Mouse (Mus musculus) hindbrain, embryonic 11.5 days (tissue): ENCODE data around the gene Scube1. TPM values are rescaled to one million over a fixed set of nuclear protein-coding genes. Genes with fewer than 3 reads are reported as not detected.

Experiments used
- ATAC-seq: fragments of 200-750 bp; cut with Nextera tagmentation; 2 replicates; pipeline ENCODE4 v1.8.0; 2017; ENCODE audit warnings: mild to moderate bottlenecking, moderate TSS enrichment, moderate library complexity; ENCODE audit not compliant: low FRiP score
- DNase-seq: peaks from one replicate; pipeline ENCODE4 v3.0.0-alpha.2; 2015; ENCODE audit warnings: low spot score
- H3K27ac ChIP-seq: fragments of 300-500 bp; sonication (generic); 2 replicates; pipeline ENCODE4 v1.5.1; 2014; ENCODE audit warnings: mild to moderate bottlenecking, low read depth, low read length
- H3K27me3 ChIP-seq: fragments of 300-500 bp; sonication (generic); 2 replicates; pipeline ENCODE4 v1.6.1; 2014; ENCODE audit warnings: mild to moderate bottlenecking, low read length, moderate library complexity, mixed read lengths; ENCODE audit not compliant: control insufficient read depth, insufficient read depth
- H3K36me3 ChIP-seq: fragments of 300-500 bp; sonication (generic); 2 replicates; pipeline ENCODE4 v1.6.1; 2014; ENCODE audit warnings: mild to moderate bottlenecking, low read length, moderate library complexity, mixed read lengths; ENCODE audit not compliant: control insufficient read depth, insufficient read depth
- H3K4me1 ChIP-seq: fragments of 300-500 bp; sonication (generic); replicated peaks from 2 replicates; pipeline ENCODE4 v1.6.1; 2014; ENCODE audit warnings: low read length, mixed read lengths; ENCODE audit not compliant: control insufficient read depth, insufficient read depth
- H3K4me2 ChIP-seq: fragments of 300-500 bp; sonication (generic); replicated peaks from 2 replicates; pipeline ENCODE4 v1.6.1; 2014; ENCODE audit warnings: mild to moderate bottlenecking, low read depth, low read length
- H3K4me3 ChIP-seq: fragments of 300-500 bp; sonication (generic); 2 replicates; pipeline ENCODE4 v1.5.1; 2014; ENCODE audit warnings: low read depth, low read length
- H3K9ac ChIP-seq: fragments of 300-500 bp; sonication (generic); 2 replicates; pipeline ENCODE4 v1.6.1; 2014; ENCODE audit warnings: low read depth, low read length
- H3K9me3 ChIP-seq: fragments of 300-500 bp; sonication (generic); 2 replicates; pipeline ENCODE4 v1.6.1; 2016; ENCODE audit warnings: low read length; ENCODE audit not compliant: control insufficient read depth
- WGBS: fragments of 180-500 bp; shearing (Covaris S2); extraction: QIAGEN DNeasy Blood & Tissue Kit; methylation state at CpG from one replicate; pipeline ENCODE4 v1.1.7; 2014; 5-methylcytosine and 5-hydroxymethylcytosine counted together
- polyA plus RNA-seq: library from polyadenylated mRNA; unstranded; fragments of >200 nt; fragmentation: Nextera tagmentation; extraction: Ambion mirVana; gene quantifications from 2 replicates; pipeline ENCODE4 v1.2.1, GENCODE M21; 2014

Gene Scube1
- polyA plus RNA-seq, 1 experiment from 2014 or later = 32.8 TPM

DNA sequence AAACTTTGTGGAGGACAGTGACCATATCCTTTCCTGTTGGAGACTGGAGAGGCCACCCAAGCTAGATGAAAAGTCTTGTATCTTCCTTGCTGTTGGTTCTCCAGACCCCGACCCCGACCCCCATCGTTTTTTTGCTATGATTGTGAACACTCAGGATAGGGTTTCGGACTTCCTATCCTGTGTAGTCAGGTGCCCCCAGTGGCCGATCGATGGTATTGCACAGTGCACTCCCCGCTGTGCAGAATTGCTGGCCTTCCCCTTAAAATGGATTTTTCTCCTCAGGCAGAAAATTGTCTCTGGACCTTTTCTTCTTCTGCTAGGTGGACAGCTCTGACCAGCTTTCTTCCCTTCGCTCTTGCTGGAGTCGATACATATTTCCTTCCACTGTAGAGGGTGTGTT is 31.9 kb upstream of the Scube1 start:
- no peak for ATAC-seq

DNA sequence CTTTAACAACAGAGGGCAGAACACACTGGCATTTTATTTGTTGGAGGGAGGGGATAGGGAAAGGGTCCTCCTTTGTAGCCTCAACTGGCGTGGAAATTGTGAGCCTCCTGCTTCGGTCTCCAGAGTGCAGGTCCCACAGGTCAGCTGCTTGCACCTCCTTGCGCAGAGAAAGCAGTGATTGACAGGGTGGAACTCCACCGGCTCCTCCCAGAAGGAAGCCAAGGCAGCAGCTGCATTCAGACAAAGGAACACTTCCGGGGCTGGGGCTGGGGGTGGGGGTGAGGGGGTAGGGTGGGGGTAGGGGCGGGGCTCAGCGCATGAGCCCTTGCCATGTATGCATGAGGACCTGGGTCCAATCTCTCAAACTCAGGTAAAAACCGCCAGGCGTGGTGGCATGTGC is 24.6 kb upstream of the Scube1 start:
- no peaks in the 10 kb centered on the region for H3K9me3 ChIP-seq
- no peaks in the 10 kb centered on the region for H3K27me3 ChIP-seq
- no peak overlapping the region for H3K4me3 ChIP-seq
- 48% methylated on average over 9 of the region's 9 CpGs for WGBS
- no peak overlapping the region for H3K4me2 ChIP-seq
- no peaks in the 10 kb centered on the region for H3K36me3 ChIP-seq
- H3K9ac ChIP-seq = no peak overlapping the region
- DNase-seq (no peak), ATAC-seq (no peak)
- no peaks in the 10 kb centered on the region for H3K4me1 ChIP-seq
- no peak overlapping the region for H3K27ac ChIP-seq

More for the DNA sequence above, 31.9 kb upstream of the Scube1 start:
- H3K4me2 ChIP-seq = no peak overlapping the region
- peak; percentile 77 for DNase-seq
- 25% methylated on average over 9 of the region's 9 CpGs for WGBS
- H3K27me3 ChIP-seq = peaks cover 3% of the 10 kb centered on the region; the same call in 1 of the 2 replicates
- no peaks in the 10 kb centered on the region for H3K9me3 ChIP-seq
- H3K27ac ChIP-seq = no peak overlapping the region
- no peaks in the 10 kb centered on the region for H3K4me1 ChIP-seq
- H3K9ac ChIP-seq = no peak overlapping the region
- no peak overlapping the region for H3K4me3 ChIP-seq
- H3K36me3 ChIP-seq = no peaks in the 10 kb centered on the region

DNA sequence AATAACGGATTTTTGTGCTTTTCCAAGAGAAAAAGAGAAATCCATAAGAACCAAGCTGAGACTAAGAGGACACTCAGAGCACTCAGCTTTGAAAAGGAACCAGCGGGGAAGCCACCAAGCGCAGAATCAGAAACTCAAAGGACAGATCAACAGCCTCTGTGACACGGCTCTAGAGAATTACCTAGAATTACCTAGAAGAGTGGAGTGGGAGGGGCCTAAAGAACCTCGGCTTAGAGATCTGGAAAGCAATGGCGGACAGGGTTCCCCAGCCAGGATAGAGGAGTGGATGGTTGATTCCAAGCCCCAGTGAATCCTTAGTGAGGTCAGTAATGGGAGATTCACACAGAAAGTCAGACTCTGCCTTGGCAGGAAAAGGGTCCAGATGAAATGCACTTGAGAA is 24.2 kb upstream of the Scube1 start:
- H3K4me1 ChIP-seq = no peaks in the 10 kb centered on the region
- H3K27me3 ChIP-seq = no peaks in the 10 kb centered on the region
- 87% methylated on average over 6 of the region's 6 CpGs for WGBS
- no peaks in the 10 kb centered on the region for H3K36me3 ChIP-seq
- no peak for ATAC-seq
- no peaks in the 10 kb centered on the region for H3K9me3 ChIP-seq
- H3K4me3 ChIP-seq = no peak overlapping the region
- DNase-seq = no peak
- no peak overlapping the region for H3K27ac ChIP-seq
- H3K9ac ChIP-seq = no peak overlapping the region
- H3K4me2 ChIP-seq = no peak overlapping the region

DNA sequence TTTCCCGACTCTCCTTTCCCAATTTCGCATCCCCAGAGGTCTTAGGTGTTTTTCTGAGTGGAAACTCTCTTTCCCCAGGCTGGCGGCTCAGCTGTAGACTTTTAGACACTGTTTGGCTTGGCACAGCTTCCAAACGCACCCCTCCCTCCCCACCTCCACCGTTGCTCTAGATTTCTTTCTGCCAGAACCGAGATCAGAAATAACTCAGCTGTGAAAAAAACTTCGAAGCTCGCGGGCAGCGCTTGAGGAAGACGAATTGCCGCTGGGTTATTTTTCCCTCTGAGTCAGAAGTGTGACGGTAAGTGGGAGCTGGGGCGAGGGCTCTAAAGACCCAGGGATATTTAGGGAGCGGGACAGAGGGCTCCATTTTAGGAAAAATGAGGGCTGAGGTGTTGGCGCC is 21.5 kb upstream of the Scube1 start:
- Histone ChIP-seq H3K4me3 (no peak overlapping the region), H3K27ac (no peak overlapping the region), H3K4me1 (no peaks in the 10 kb centered on the region; the same call in 1 of the 2 replicates)

DNA sequence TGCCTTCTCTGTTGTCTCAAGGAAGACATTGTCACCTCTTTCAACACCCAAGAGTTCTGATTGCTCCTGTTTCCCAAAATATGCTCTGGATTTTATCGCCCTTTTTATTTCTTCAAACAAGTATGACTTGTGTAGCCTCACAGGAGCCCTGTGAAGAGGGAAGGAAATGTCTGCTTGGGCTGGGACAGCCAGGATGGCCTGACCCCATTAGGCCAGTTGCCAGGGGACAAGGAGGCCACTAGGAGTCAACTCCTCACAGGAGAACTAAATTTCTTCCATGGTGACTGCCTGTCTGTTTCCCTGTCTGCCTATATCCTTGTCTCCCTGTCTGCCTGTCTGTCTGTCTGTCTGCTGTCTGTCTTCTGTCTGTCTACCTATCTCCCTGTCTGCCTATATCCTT is 17.2 kb upstream of the Scube1 start:
- Histone ChIP-seq H3K27ac (no peak overlapping the region), H3K27me3 (no peaks in the 10 kb centered on the region), H3K4me1 (peaks cover 5% of the 10 kb centered on the region; the same call in 1 of the 2 replicates), H3K9me3 (no peaks in the 10 kb centered on the region), H3K36me3 (no peaks in the 10 kb centered on the region), H3K4me2 (no peak overlapping the region), H3K9ac (no peak overlapping the region), H3K4me3 (no peak overlapping the region)
- no peak for DNase-seq
- no peak for ATAC-seq
- WGBS = 72% methylated on average over 1 of the region's 1 CpGs

More for the DNA sequence above, 21.5 kb upstream of the Scube1 start:
- Histone ChIP-seq H3K27me3 (no peaks in the 10 kb centered on the region), H3K9me3 (no peaks in the 10 kb centered on the region), H3K36me3 (no peaks in the 10 kb centered on the region), H3K4me2 (no peak overlapping the region), H3K9ac (no peak overlapping the region)
- WGBS = 74% methylated on average over 16 of the region's 16 CpGs
- ATAC-seq = no peak
- no peak for DNase-seq

DNA sequence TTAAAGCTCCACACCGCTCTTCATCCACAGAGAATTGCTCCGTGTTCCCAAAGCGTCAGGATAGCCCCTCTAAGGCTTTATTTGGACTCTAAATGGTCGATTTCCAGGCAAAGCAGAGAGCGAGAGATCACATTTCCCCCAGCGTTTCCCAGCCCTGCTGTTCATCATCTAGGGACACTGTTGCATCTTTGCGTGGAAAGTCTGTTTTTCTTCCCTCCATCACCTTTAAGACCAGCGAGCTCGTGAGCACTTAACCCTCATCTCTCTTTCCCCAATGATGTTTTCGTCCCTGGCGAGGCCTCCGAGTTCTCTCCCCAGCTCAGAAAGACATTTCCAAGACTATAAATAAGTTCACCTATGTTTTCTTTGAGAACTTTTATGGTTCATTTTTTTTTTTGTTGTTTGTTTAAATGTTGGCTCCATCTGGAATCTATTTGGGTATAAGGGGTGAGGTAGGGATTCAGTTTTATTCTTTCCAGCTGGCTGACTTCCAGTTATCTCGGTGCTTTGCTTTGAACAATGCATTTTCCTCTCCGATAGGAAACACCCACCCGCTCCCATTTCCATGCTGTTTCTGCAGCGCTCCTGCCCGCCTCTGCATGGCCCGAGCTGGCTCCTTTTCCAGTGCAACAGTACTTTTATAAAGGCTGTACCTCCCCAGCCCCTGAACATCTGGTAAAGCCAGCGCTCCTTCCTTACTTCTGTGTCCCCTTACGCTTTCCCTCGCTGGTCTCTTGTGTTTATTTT is 16.0 kb upstream of the Scube1 start:
- Histone ChIP-seq H3K9me3 (no peaks in the 10 kb centered on the region), H3K27me3 (no peaks in the 10 kb centered on the region), H3K9ac (no peak overlapping the region), H3K4me2 (no peak overlapping the region), H3K4me3 (no peak overlapping the region), H3K27ac (no peak overlapping the region), H3K4me1 (peaks cover 5% of the 10 kb centered on the region; the same call in 1 of the 2 replicates), H3K36me3 (no peaks in the 10 kb centered on the region)
- ATAC-seq (no peak), DNase-seq (peak; percentile 40)
- WGBS = 22% methylated on average over 21 of the region's 21 CpGs

DNA sequence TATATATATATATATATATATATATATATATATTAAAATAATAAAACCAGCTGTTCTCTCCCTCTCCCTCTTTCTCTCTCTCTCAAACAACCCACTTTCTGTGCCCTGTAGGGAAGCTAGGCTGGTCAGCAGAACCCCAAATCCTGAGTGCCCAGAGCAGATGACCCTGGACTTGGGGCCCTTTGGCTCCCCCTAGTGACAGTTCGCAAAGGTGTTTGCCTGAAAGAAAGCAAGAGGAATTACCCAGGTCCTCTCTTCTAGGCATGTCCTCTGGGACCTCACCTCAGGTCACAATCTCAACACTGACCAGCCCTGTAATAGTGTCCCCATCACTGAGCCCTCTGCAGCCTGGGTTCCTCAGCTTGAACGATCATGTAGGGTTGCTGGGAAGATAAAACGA is 2.8 kb upstream of the Scube1 start:
- H3K4me2 ChIP-seq = no peak overlapping the region
- H3K4me1 ChIP-seq = peaks cover 11% of the 10 kb centered on the region
- ATAC-seq = no peak
- peak; percentile 82 for DNase-seq
- H3K9ac ChIP-seq = no peak overlapping the region
- H3K9me3 ChIP-seq = no peaks in the 10 kb centered on the region
- no peak overlapping the region for H3K27ac ChIP-seq
- H3K36me3 ChIP-seq = no peaks in the 10 kb centered on the region
- WGBS = 21% methylated on average over 3 of the region's 3 CpGs
- H3K4me3 ChIP-seq = no peak overlapping the region
- H3K27me3 ChIP-seq = no peaks in the 10 kb centered on the region

DNA sequence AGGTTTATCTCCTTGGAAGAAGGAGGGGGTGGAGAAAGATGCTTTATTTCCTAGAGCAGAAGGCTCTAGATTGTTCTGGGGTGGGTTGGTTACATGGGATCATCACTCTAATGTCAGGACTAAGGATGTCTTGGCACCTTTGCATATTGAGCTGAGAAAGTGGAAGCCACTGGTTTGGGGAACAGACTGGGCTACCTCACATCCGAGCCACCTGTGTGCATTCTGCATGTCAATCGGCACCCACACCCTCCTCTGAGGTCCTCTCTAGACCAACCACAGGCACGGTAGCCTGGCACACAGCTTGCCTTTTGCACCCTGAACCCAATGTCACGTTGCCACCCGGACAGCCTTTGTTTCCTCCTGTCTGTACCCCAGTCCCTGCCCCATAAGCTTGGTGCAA is 1.9 kb upstream of the Scube1 start:
- Histone ChIP-seq H3K27me3 (no peaks in the 10 kb centered on the region), H3K4me1 (peaks cover 11% of the 10 kb centered on the region), H3K4me2 (no peak overlapping the region), H3K9me3 (no peaks in the 10 kb centered on the region), H3K9ac (no peak overlapping the region), H3K27ac (no peak overlapping the region), H3K4me3 (no peak overlapping the region), H3K36me3 (no peaks in the 10 kb centered on the region)
- WGBS = 78% methylated on average over 5 of the region's 5 CpGs
- ATAC-seq (no peak), DNase-seq (no peak)

DNA sequence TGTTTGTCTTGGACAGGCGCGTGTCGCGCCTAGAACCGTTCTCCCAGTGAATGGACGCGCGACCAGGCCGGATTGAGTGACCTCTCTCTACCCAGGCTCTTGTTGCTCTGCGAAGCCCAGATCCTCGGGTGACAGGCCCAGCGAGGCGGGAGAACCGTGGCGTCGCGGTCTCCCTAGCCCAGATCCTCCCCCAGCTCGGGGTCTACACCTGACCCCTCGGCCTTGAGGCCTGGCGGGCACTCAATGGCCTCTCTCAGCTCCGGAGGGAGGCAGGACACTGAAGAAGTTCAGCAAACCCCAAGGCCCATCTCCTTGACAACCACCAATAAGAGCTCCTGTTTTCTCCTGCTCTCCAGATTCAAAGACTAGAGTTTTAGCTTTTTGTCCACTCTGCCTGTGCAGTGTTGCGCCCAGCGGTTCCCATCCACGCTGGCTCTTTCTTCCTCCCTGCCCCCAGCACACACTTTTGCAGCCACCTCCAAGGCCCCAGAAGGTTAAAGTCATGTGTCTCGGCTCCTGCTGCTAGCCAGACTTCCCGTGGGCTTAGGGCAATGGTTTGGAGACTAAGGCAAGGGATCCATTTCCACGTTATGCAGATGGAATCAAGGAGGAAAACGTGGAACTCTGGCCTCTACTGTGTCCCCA is 857 bp upstream of the Scube1 start:
- WGBS = 4% methylated on average over 28 of the region's 28 CpGs
- no peak overlapping the region for H3K9ac ChIP-seq
- peaks cover 11% of the 10 kb centered on the region for H3K4me1 ChIP-seq
- H3K36me3 ChIP-seq = no peaks in the 10 kb centered on the region
- no peak overlapping the region; the same call in 1 of the 2 replicates for H3K4me2 ChIP-seq
- DNase-seq (peak; percentile 45), ATAC-seq (peak; percentile 17; the same call in 1 of the 2 replicates)
- H3K9me3 ChIP-seq = no peaks in the 10 kb centered on the region
- peak overlapping the region; percentile 80; the same call in 1 of the 2 replicates for H3K4me3 ChIP-seq
- H3K27ac ChIP-seq = peak overlapping the region; percentile 67; the same call in 1 of the 2 replicates
- no peaks in the 10 kb centered on the region for H3K27me3 ChIP-seq
